Mouse (Mus musculus): ENCODE measurements at regions not wholly inside any gene's neighbourhood (a gene's known extent, or its start where the extent isn't known, plus 50 kb on each side); places are given as distances from the start of the nearest gene placed in this dataset.

- DNase-seq (ENCODE audit: low read depth, low spot score): no peak
- in situ Hi-C loops (cut with MboI; ENCODE audit: low sequenced_read_pairs in 2 of 2, unreplicated experiment in 2 of 2): no loop called here
These were observed 142.2 kb downstream of the Qrsl1 start for GRCm38 (mm10) chr10:43759186-43759905.

GRCm38 (mm10) chr10:43759906-43760281 lies 141.7 kb downstream of the Qrsl1 start:
- TF ChIP-seq HCFC1 (IDR thresholded peaks at IDR 0.05; ENCODE audit: borderline replicate concordance, insufficient read depth, low read length) (no peak), CHD2 (IDR thresholded peaks at IDR 0.05; ENCODE audit: low read depth, low read length) (no peak), MAFK (IDR thresholded peaks at IDR 0.05; ENCODE audit: insufficient read depth, low read depth, low read length) (no peak)
- in situ Hi-C loops (cut with MboI; ENCODE audit: low sequenced_read_pairs in 2 of 2, unreplicated experiment in 2 of 2): no loop called here

More at GRCm38 (mm10) chr10:43759186-43759905, 142.2 kb downstream of the Qrsl1 start:
- H3K27ac ChIP-seq (ENCODE audit: insufficient read depth, low read depth, low read length, poor library complexity, severe bottlenecking): no peak overlapping the region; the same call in 1 of the 2 replicates
- H3K4me1 ChIP-seq (ENCODE audit: control insufficient read depth in 2 of 2, insufficient read depth in 2 of 2, low read length in 2 of 2, poor library complexity in 1 of 2): no peaks in the 10 kb centered on the region
- no peaks in the 10 kb centered on the region for H3K9me3 ChIP-seq (ENCODE audit: control insufficient read depth, insufficient read depth, low read depth, low read length)
- no peak overlapping the region for H3K9ac ChIP-seq (ENCODE audit: insufficient read depth, low read depth, low read length, poor library complexity, severe bottlenecking)
- TF ChIP-seq CHD2 (IDR thresholded peaks at IDR 0.05; ENCODE audit: low read depth, low read length): no peak
- TF ChIP-seq ZNF384 (IDR thresholded peaks at IDR 0.05; ENCODE audit: low read depth, low read length): no peak
- no peak for TF ChIP-seq HCFC1 (IDR thresholded peaks at IDR 0.05; ENCODE audit: borderline replicate concordance, insufficient read depth, low read length)
- TF ChIP-seq ZC3H11A (IDR thresholded peaks at IDR 0.05; ENCODE audit: borderline replicate concordance, low read depth, low read length): no peak
- TF ChIP-seq MAFK (IDR thresholded peaks at IDR 0.05; ENCODE audit: insufficient read depth, low read depth, low read length): no peak
- no peaks in the 10 kb centered on the region for H3K36me3 ChIP-seq (ENCODE audit: control insufficient read depth, insufficient read depth, low read length, poor library complexity, severe bottlenecking)
- H3K4me3 ChIP-seq (ENCODE audit: insufficient read depth in 1 of 2, low read depth in 1 of 2, low read length in 2 of 2, poor library complexity in 1 of 2, severe bottlenecking in 1 of 2): no peak overlapping the region

GRCm38 (mm10) chr10:43761979-43762570 lies 139.5 kb downstream of the Qrsl1 start:
- TF ChIP-seq CHD2 (IDR thresholded peaks at IDR 0.05; ENCODE audit: low read depth, low read length) (no peak), HCFC1 (IDR thresholded peaks at IDR 0.05; ENCODE audit: borderline replicate concordance, insufficient read depth, low read length) (no peak), ZC3H11A (IDR thresholded peaks at IDR 0.05; ENCODE audit: borderline replicate concordance, low read depth, low read length) (no peak), MAFK (IDR thresholded peaks at IDR 0.05; ENCODE audit: insufficient read depth, low read depth, low read length) (no peak)
- Histone ChIP-seq H3K9me3 (ENCODE audit: control insufficient read depth, insufficient read depth, low read depth, low read length) (no peaks in the 10 kb centered on the region), H3K36me3 (ENCODE audit: control insufficient read depth, insufficient read depth, low read length, poor library complexity, severe bottlenecking) (no peaks in the 10 kb centered on the region), H3K9ac (ENCODE audit: insufficient read depth, low read depth, low read length, poor library complexity, severe bottlenecking) (no peak overlapping the region), H3K4me3 (ENCODE audit: insufficient read depth in 1 of 2, low read depth in 1 of 2, low read length in 2 of 2, poor library complexity in 1 of 2, severe bottlenecking in 1 of 2) (no peak overlapping the region), H3K27ac (ENCODE audit: insufficient read depth, low read depth, low read length, poor library complexity, severe bottlenecking) (no peak overlapping the region), H3K4me1 (ENCODE audit: control insufficient read depth in 2 of 2, insufficient read depth in 2 of 2, low read length in 2 of 2, poor library complexity in 1 of 2) (no peaks in the 10 kb centered on the region)
- DNase-seq (ENCODE audit: low read depth, low spot score): no peak
- in situ Hi-C loops (cut with MboI; ENCODE audit: low sequenced_read_pairs in 2 of 2, unreplicated experiment in 2 of 2): no loop called here

More at GRCm38 (mm10) chr10:43759906-43760281, 141.7 kb downstream of the Qrsl1 start:
- Histone ChIP-seq H3K27ac (ENCODE audit: insufficient read depth, low read depth, low read length, poor library complexity, severe bottlenecking) (no peak overlapping the region), H3K4me3 (ENCODE audit: insufficient read depth in 1 of 2, low read depth in 1 of 2, low read length in 2 of 2, poor library complexity in 1 of 2, severe bottlenecking in 1 of 2) (no peak overlapping the region), H3K9ac (ENCODE audit: insufficient read depth, low read depth, low read length, poor library complexity, severe bottlenecking) (no peak overlapping the region), H3K36me3 (ENCODE audit: control insufficient read depth, insufficient read depth, low read length, poor library complexity, severe bottlenecking) (no peaks in the 10 kb centered on the region), H3K9me3 (ENCODE audit: control insufficient read depth, insufficient read depth, low read depth, low read length) (no peaks in the 10 kb centered on the region), H3K4me1 (ENCODE audit: control insufficient read depth in 2 of 2, insufficient read depth in 2 of 2, low read length in 2 of 2, poor library complexity in 1 of 2) (no peaks in the 10 kb centered on the region)
- no peak for DNase-seq (ENCODE audit: low read depth, low spot score)

- in situ Hi-C loops (cut with MboI; ENCODE audit: low sequenced_read_pairs in 2 of 2, unreplicated experiment in 2 of 2): no loop called here
- no peak overlapping the region for H3K9ac ChIP-seq (ENCODE audit: insufficient read depth, low read depth, low read length, poor library complexity, severe bottlenecking)
- TF ChIP-seq ZNF384 (IDR thresholded peaks at IDR 0.05; ENCODE audit: low read depth, low read length): no peak
- no peak for TF ChIP-seq ZC3H11A (IDR thresholded peaks at IDR 0.05; ENCODE audit: borderline replicate concordance, low read depth, low read length)
- TF ChIP-seq HCFC1 (IDR thresholded peaks at IDR 0.05; ENCODE audit: borderline replicate concordance, insufficient read depth, low read length): no peak
- no peak for TF ChIP-seq MAFK (IDR thresholded peaks at IDR 0.05; ENCODE audit: insufficient read depth, low read depth, low read length)
- no peak for TF ChIP-seq CHD2 (IDR thresholded peaks at IDR 0.05; ENCODE audit: low read depth, low read length)
- no peaks in the 10 kb centered on the region for H3K9me3 ChIP-seq (ENCODE audit: control insufficient read depth, insufficient read depth, low read depth, low read length)
- H3K4me1 ChIP-seq (ENCODE audit: control insufficient read depth in 2 of 2, insufficient read depth in 2 of 2, low read length in 2 of 2, poor library complexity in 1 of 2): no peaks in the 10 kb centered on the region
- no peaks in the 10 kb centered on the region for H3K36me3 ChIP-seq (ENCODE audit: control insufficient read depth, insufficient read depth, low read length, poor library complexity, severe bottlenecking)
- H3K27ac ChIP-seq (ENCODE audit: insufficient read depth, low read depth, low read length, poor library complexity, severe bottlenecking): no peak overlapping the region
- no peak for DNase-seq (ENCODE audit: low read depth, low spot score)
- H3K4me3 ChIP-seq (ENCODE audit: insufficient read depth in 1 of 2, low read depth in 1 of 2, low read length in 2 of 2, poor library complexity in 1 of 2, severe bottlenecking in 1 of 2): no peak overlapping the region
These were observed 137.0 kb downstream of the Qrsl1 start for GRCm38 (mm10) chr10:43764581-43764980.

Measured in ES-E14 (cell line).